Mouse (Mus musculus) ES-E14 (cell line): ENCODE data around the gene Ccar1. TPM values are rescaled to one million over a fixed set of nuclear protein-coding genes. Genes with fewer than 3 reads are reported as not detected.
A peak's percentile ranks its signal among the peaks of the same experiment; 100 is the strongest.

Source experiments
- DNase-seq: peaks from one replicate; pipeline ENCODE4 v3.0.0-alpha.2; 2013; ENCODE audit warnings: low read depth, low spot score
- H3K27ac ChIP-seq: 2 replicates; pipeline ENCODE4 v1.5.1; 2012; ENCODE audit warnings: low read depth, mild to moderate bottlenecking, low read length, moderate library complexity, mixed read lengths; ENCODE audit not compliant: poor library complexity, insufficient read depth, severe bottlenecking
- H3K36me3 ChIP-seq: 2 replicates; pipeline ENCODE4 v1.6.1; 2012; ENCODE audit warnings: mild to moderate bottlenecking, low read length, moderate library complexity, mixed read lengths; ENCODE audit not compliant: control insufficient read depth, poor library complexity, insufficient read depth, severe bottlenecking
- H3K4me1 ChIP-seq, 2 experiments: fragments of 150-350 bp in 1 of 2; sonication (generic) in 1 of 2; 2 replicates each; pipeline ENCODE4 v1.6.1; 2012; ENCODE audit warnings: low read length in 2 of 2, mild to moderate bottlenecking in 1 of 2, mixed read lengths in 1 of 2; ENCODE audit not compliant: control insufficient read depth in 2 of 2, insufficient read depth in 2 of 2, poor library complexity in 1 of 2
- H3K4me3 ChIP-seq, 2 experiments: fragments of 150-350 bp in 1 of 2; sonication (generic) in 1 of 2; 2 replicates each; pipeline ENCODE4 v1.5.1; 2012; ENCODE audit warnings: low read length in 2 of 2, low read depth in 1 of 2, mild to moderate bottlenecking in 1 of 2, mixed read lengths in 1 of 2; ENCODE audit not compliant: insufficient read depth in 1 of 2, poor library complexity in 1 of 2, severe bottlenecking in 1 of 2
- H3K9ac ChIP-seq: 2 replicates; pipeline ENCODE4 v1.6.1; 2012; ENCODE audit warnings: low read depth, mild to moderate bottlenecking, low read length, mixed read lengths; ENCODE audit not compliant: poor library complexity, insufficient read depth, severe bottlenecking
- H3K9me3 ChIP-seq: fragments of 150-350 bp; sonication (generic); 2 replicates; pipeline ENCODE4 v1.6.1; 2012; ENCODE audit warnings: low read depth, mild to moderate bottlenecking, low read length; ENCODE audit not compliant: control insufficient read depth, insufficient read depth
- CHD2 ChIP-seq: IDR thresholded peaks from 2 replicates; pipeline ENCODE4 v1.6.1; 2014; ENCODE audit warnings: mild to moderate bottlenecking, low read depth, low read length, inconsistent platforms
- HCFC1 ChIP-seq: IDR thresholded peaks from 2 replicates; pipeline ENCODE4 v1.6.1; 2012; ENCODE audit warnings: low read length, inconsistent platforms, borderline replicate concordance; ENCODE audit not compliant: insufficient read depth
- MAFK ChIP-seq: IDR thresholded peaks from 2 replicates; pipeline ENCODE4 v1.6.1; 2014; ENCODE audit warnings: mild to moderate bottlenecking, low read depth, low read length, inconsistent platforms; ENCODE audit not compliant: insufficient read depth
- ZC3H11A ChIP-seq: IDR thresholded peaks from 2 replicates; pipeline ENCODE4 v1.6.1; 2012; ENCODE audit warnings: low read depth, mild to moderate bottlenecking, inconsistent platforms, low read length, borderline replicate concordance
- ZNF384 ChIP-seq: IDR thresholded peaks from 2 replicates; pipeline ENCODE4 v1.6.1; 2012; ENCODE audit warnings: low read depth, low read length, inconsistent platforms
- in situ Hi-C, 2 experiments: fragments of 600-800 bp; cut with MboI; formaldehyde crosslinking; loops; one replicate each; pipeline ENCODE4 v1.15.1; 2025; ENCODE audit warnings: low sequenced_read_pairs in 2 of 2, inconsistent platforms in 1 of 2; ENCODE audit not compliant: unreplicated experiment in 2 of 2
- total RNA-seq: library from RNA; depleted of rRNA; stranded (reverse); fragments of 300-350 nt; gene quantifications from 2 replicates; pipeline ENCODE4 v1.2.3, GENCODE M21; 2012

The Ccar1 gene
- total RNA-seq, 1 experiment: 70.9 TPM

DNA sequence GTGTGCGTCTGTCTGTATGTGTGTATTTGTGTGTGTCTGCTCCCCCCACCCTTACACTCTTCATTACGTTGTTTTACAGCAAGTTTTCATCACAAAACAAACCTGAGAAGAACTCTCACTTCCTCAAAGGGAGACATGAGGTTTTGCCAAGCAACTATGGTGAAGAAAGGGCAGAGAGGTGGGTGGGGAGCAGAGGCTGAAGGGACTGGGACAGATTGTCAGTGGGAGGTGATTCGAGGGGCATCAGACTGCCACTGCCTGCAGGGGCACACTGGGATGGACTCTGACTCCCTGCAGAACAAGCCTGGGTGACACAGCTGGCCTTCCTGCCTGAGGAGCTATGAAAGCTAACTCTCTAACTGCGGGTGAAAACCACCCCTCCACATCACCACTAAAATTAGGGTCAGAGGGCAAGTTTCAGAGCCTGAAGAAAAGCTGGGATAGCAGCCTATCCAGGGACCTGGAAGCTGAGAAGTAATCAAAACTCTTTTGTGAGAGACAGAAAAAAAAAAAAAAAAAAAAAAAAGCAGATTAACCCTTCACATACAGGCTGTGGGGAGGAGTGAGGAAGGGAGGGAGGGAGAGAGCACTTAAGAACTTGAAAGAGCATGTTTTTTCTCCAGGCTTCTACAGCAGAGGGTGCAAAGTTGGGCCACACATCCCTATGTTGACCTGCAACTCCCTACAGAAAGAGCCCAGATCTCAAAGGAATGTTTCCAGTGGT lies 55.0 kb downstream of the Ccar1 start:
- DNase-seq: no peak
- in situ Hi-C loops: no loop called here
- Histone ChIP-seq H3K9ac (no peak overlapping the region), H3K9me3 (no peaks in the 10 kb centered on the region), H3K4me1 (no peaks in the 10 kb centered on the region), H3K27ac (no peak overlapping the region), H3K36me3 (no peaks in the 10 kb centered on the region; the same call in 1 of the 2 replicates), H3K4me3 (no peak overlapping the region)
- TF ChIP-seq HCFC1: no peak
- no peak for TF ChIP-seq MAFK
- TF ChIP-seq ZNF384: peak; percentile 84

DNA sequence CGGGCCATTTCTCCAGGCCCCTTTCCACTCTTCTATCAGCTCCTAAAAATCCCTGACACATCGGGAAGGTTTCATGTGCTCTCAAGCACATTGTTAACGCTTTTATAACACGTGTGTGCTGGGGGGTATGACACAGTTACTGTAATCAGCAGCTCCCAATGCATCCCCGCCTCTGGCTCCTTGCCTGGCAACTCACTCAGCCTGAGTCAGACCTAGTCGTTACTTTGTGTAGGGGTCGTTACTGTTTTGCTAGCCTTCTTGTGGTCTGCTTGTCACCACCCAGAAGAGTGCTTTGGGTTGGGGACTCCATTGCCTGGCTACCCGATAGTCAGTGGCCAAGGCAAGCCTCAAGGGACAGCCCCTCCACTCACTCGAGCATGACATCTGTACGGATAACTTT lies 61.3 kb downstream of the Ccar1 start:
- no peak overlapping the region for H3K4me3 ChIP-seq
- no peak overlapping the region for H3K27ac ChIP-seq
- H3K4me1 ChIP-seq: no peaks in the 10 kb centered on the region; a peak in 1 of 4 replicates
- no peak overlapping the region for H3K9ac ChIP-seq
- no peak for DNase-seq
- TF ChIP-seq HCFC1: no peak
- TF ChIP-seq MAFK: no peak
- no peak for TF ChIP-seq ZC3H11A
- TF ChIP-seq CHD2: no peak
- TF ChIP-seq ZNF384: no peak
- H3K9me3 ChIP-seq: no peaks in the 10 kb centered on the region
- in situ Hi-C loops: no loop called here
- H3K36me3 ChIP-seq: no peaks in the 10 kb centered on the region

DNA sequence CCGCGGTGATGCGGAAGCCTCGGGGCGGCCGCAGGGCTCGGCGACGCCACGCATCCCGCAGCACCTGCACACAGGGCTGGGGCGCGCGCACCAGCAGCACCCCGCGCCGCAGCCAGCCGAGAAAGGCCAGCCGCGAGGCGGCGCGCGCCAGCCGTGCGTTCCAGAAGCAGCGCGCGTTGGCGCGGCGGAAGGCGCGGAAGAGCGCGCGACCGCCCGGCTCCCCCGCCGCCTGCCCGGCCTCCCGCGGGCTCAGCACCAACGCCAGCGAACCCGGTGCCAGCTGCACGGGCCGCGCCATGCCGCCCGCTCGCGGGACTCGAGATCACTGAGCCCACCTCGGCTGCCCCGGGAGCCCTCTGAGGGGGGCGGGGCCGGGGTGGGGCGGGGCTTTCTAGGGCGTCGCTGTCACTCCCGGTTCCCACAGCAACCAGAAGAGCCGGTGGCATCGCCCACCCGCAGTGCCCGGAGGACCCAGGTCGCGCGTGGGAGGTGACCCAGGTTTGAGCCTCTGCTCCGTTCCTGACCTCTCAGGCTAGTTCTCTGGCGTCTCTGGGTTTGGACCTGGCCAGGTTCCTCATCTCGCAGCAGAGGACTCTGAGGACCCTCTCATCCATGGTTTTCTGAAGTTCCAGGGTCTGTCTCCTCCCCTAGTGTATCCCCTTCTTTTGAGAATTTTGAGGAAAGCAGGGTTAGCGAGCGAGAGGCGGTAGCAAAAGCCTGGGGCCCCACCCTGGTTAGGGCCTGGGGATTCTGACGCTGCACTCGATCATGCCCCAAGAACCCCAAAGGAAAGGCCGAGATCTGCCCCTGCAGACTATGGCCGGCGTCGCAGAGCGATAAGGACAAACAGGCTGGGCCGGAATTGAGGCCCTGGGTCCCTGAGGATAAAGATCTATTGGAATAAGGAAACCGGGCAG lies 66.1 kb downstream of the Ccar1 start, which contains the start of gene Stox1:
TSS of gene Stox1 (minus strand) at position 358 of the 917 bp plus-strand sequence.
- H3K9me3 ChIP-seq: no peaks in the 10 kb centered on the region
- no peaks in the 10 kb centered on the region for H3K36me3 ChIP-seq
- no peak within 1 kb of the TSS for H3K27ac ChIP-seq
- peak within 1 kb of the TSS; percentile 76 for H3K9ac ChIP-seq
- peak within 1 kb of the TSS; percentile 80 to 93 for H3K4me3 ChIP-seq
- peak; percentile 33 for DNase-seq
- peaks cover 0 to 5% of the 10 kb centered on the region in 2 experiments; a peak in 1 of 4 replicates for H3K4me1 ChIP-seq
- TF ChIP-seq HCFC1: 0 out of 2 replicates have a peak, but pooled peaks have one; percentile 30
- TF ChIP-seq MAFK: no peak
- in situ Hi-C loops: no loop called here

DNA sequence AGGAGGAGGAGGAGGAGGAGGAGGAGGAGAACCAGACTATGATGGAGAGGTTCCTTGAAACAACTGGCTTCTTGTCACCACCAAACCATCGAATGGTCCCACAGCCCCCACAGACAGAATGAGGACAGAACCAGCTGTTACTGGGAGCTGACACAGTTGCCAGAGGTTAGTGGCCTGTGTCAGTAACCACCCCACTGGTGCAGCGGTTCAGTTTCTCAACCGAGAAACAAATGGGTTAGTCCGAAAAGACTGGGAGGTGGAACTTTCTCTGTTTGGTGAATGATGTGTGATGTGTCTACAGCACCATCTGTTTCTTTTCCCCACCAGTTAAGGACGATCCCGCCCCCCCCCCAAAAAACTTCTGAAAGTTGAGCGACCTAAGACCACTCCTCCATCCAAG lies 67.2 kb downstream of the Ccar1 start:
- TF ChIP-seq ZNF384 (no peak), MAFK (no peak), CHD2 (no peak), HCFC1 (no peak), ZC3H11A (no peak)
- peaks cover 0 to 5% of the 10 kb centered on the region in 2 experiments; a peak in 1 of 4 replicates for H3K4me1 ChIP-seq
- in situ Hi-C loops: no loop called here
- no peak overlapping the region for H3K27ac ChIP-seq
- H3K4me3 ChIP-seq: no peak overlapping the region
- no peaks in the 10 kb centered on the region for H3K9me3 ChIP-seq
- no peak for DNase-seq
- H3K36me3 ChIP-seq: no peaks in the 10 kb centered on the region
- no peak overlapping the region for H3K9ac ChIP-seq
